Mouse (Mus musculus) C2C12 (cell line): Measurements from ENCODE around the gene Supv3l1.

Experiments
- CEBPB ChIP-seq: IDR thresholded peaks from one replicate; pipeline ENCODE4 v1.6.1; 2011; ENCODE audit warnings: low read depth, mild to moderate bottlenecking, control low read depth, moderate library complexity
- CTCF ChIP-seq: IDR thresholded peaks from one replicate; pipeline ENCODE4 v1.5.1; 2011; ENCODE audit not compliant: control insufficient read depth, insufficient read depth, insufficient read length

GRCm38 (mm10) chr10:62383011-62383410, 66.5 kb downstream of the Supv3l1 start:
- TF ChIP-seq CTCF = no peak
- TF ChIP-seq CEBPB = no peak
